Mouse (Mus musculus) ES-E14 (cell line): ENCODE data around the gene Shisa8. TPM values are rescaled to one million over a fixed set of nuclear protein-coding genes. Genes with fewer than 3 reads are reported as not detected.
A peak's percentile ranks its signal among the peaks of the same experiment; 100 is the strongest.

Experiments
- DNase-seq: peaks from one replicate; pipeline ENCODE4 v3.0.0-alpha.2; 2013; ENCODE audit warnings: low read depth, low spot score
- H3K27ac ChIP-seq: 2 replicates; pipeline ENCODE4 v1.5.1; 2012; ENCODE audit warnings: low read depth, mild to moderate bottlenecking, low read length, moderate library complexity, mixed read lengths; ENCODE audit not compliant: poor library complexity, insufficient read depth, severe bottlenecking
- H3K36me3 ChIP-seq: 2 replicates; pipeline ENCODE4 v1.6.1; 2012; ENCODE audit warnings: mild to moderate bottlenecking, low read length, moderate library complexity, mixed read lengths; ENCODE audit not compliant: control insufficient read depth, poor library complexity, insufficient read depth, severe bottlenecking
- H3K4me1 ChIP-seq, 2 experiments: fragments of 150-350 bp in 1 of 2; sonication (generic) in 1 of 2; 2 replicates each; pipeline ENCODE4 v1.6.1; 2012; ENCODE audit warnings: low read length in 2 of 2, mild to moderate bottlenecking in 1 of 2, mixed read lengths in 1 of 2; ENCODE audit not compliant: control insufficient read depth in 2 of 2, insufficient read depth in 2 of 2, poor library complexity in 1 of 2
- H3K4me3 ChIP-seq, 2 experiments: fragments of 150-350 bp in 1 of 2; sonication (generic) in 1 of 2; 2 replicates each; pipeline ENCODE4 v1.5.1; 2012; ENCODE audit warnings: low read length in 2 of 2, low read depth in 1 of 2, mild to moderate bottlenecking in 1 of 2, mixed read lengths in 1 of 2; ENCODE audit not compliant: insufficient read depth in 1 of 2, poor library complexity in 1 of 2, severe bottlenecking in 1 of 2
- H3K9ac ChIP-seq: 2 replicates; pipeline ENCODE4 v1.6.1; 2012; ENCODE audit warnings: low read depth, mild to moderate bottlenecking, low read length, mixed read lengths; ENCODE audit not compliant: poor library complexity, insufficient read depth, severe bottlenecking
- H3K9me3 ChIP-seq: fragments of 150-350 bp; sonication (generic); 2 replicates; pipeline ENCODE4 v1.6.1; 2012; ENCODE audit warnings: low read depth, mild to moderate bottlenecking, low read length; ENCODE audit not compliant: control insufficient read depth, insufficient read depth
- CHD2 ChIP-seq: IDR thresholded peaks from 2 replicates; pipeline ENCODE4 v1.6.1; 2014; ENCODE audit warnings: mild to moderate bottlenecking, low read depth, low read length, inconsistent platforms
- HCFC1 ChIP-seq: IDR thresholded peaks from 2 replicates; pipeline ENCODE4 v1.6.1; 2012; ENCODE audit warnings: low read length, inconsistent platforms, borderline replicate concordance; ENCODE audit not compliant: insufficient read depth
- MAFK ChIP-seq: IDR thresholded peaks from 2 replicates; pipeline ENCODE4 v1.6.1; 2014; ENCODE audit warnings: mild to moderate bottlenecking, low read depth, low read length, inconsistent platforms; ENCODE audit not compliant: insufficient read depth
- ZC3H11A ChIP-seq: IDR thresholded peaks from 2 replicates; pipeline ENCODE4 v1.6.1; 2012; ENCODE audit warnings: low read depth, mild to moderate bottlenecking, inconsistent platforms, low read length, borderline replicate concordance
- ZNF384 ChIP-seq: IDR thresholded peaks from 2 replicates; pipeline ENCODE4 v1.6.1; 2012; ENCODE audit warnings: low read depth, low read length, inconsistent platforms
- in situ Hi-C, 2 experiments: fragments of 600-800 bp; cut with MboI; formaldehyde crosslinking; loops; one replicate each; pipeline ENCODE4 v1.15.1; 2025; ENCODE audit warnings: low sequenced_read_pairs in 2 of 2, inconsistent platforms in 1 of 2; ENCODE audit not compliant: unreplicated experiment in 2 of 2
- total RNA-seq: library from RNA; depleted of rRNA; stranded (reverse); fragments of 300-350 nt; gene quantifications from 2 replicates; pipeline ENCODE4 v1.2.3, GENCODE M21; 2012

Shisa8 gene
- total RNA-seq, 1 experiment: 4.1 TPM

- peak overlapping the region; percentile 85 to 92 for H3K4me3 ChIP-seq
- TF ChIP-seq MAFK: no peak
- TF ChIP-seq CHD2: no peak
- TF ChIP-seq HCFC1: no peak
- TF ChIP-seq ZC3H11A: no peak
- TF ChIP-seq ZNF384: no peak
- in situ Hi-C loops: loop anchor here in 1 of 2 experiments (25.0 kb wide), 1 partner anchor 181 kb away; the partner anchor contains the start of genes 4930407I10Rik and Mei1
- peak overlapping the region; percentile 93 for H3K9ac ChIP-seq
- no peaks in the 10 kb centered on the region for H3K9me3 ChIP-seq
- H3K36me3 ChIP-seq: peaks cover 14% of the 10 kb centered on the region; the same call in 1 of the 2 replicates
- H3K27ac ChIP-seq: no peak overlapping the region; the same call in 1 of the 2 replicates
- peaks cover 8 to 9% of the 10 kb centered on the region in 2 experiments; a peak in 3 of 4 replicates for H3K4me1 ChIP-seq
- no peak for DNase-seq
Observed at GRCm38 (mm10) chr15:82243742-82244114, 31.1 kb upstream of the Shisa8 start.

DNA sequence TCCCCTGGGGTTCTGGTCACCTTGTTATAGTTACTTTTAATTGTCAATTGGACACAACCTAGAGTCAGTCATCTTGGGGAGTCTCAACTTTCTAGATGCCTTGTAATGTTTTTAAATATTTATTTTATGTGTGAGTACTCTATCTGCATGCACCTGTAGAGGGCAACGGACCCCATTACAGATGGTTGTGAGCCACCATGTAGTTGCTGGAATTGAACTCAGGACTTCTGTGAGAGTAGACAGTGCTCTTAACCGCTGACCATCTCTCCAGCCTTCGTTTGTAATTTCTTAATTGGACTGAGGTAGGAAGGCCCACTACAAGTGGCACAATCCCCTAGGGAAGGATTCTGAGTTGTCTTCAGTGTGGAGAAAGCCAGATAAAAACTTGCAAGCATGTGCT, 30.7 kb upstream of the Shisa8 start:
- peak overlapping the region; percentile 93; the same call in 1 of the 2 replicates for H3K9ac ChIP-seq

GRCm38 (mm10) chr15:82236565-82236964, 23.9 kb upstream of the Shisa8 start:
- Histone ChIP-seq H3K27ac (no peak overlapping the region), H3K36me3 (peaks cover 47% of the 10 kb centered on the region; the same call in 1 of the 2 replicates), H3K9ac (no peak overlapping the region), H3K4me1 (peaks cover 6 to 11% of the 10 kb centered on the region in 2 experiments), H3K9me3 (no peaks in the 10 kb centered on the region), H3K4me3 (no peak overlapping the region)
- DNase-seq: no peak
- in situ Hi-C loops: loop anchor here (5.0 to 25.0 kb wide), 4 partner anchors 92 to 174 kb away; partner anchors contain the start of genes Mei1 (in 2 of the 2), 4930407I10Rik (in 1 of the 2) and Srebf2 (in 1 of the 2)
- TF ChIP-seq HCFC1 (peak; percentile 45; the same call in 1 of the 2 replicates), ZNF384 (no peak), MAFK (no peak), ZC3H11A (peak; percentile 89), CHD2 (no peak)

More for the DNA sequence above, 30.7 kb upstream of the Shisa8 start:
- no peaks in the 10 kb centered on the region for H3K9me3 ChIP-seq
- no peak overlapping the region for H3K27ac ChIP-seq
- H3K4me1 ChIP-seq: peaks cover 8 to 9% of the 10 kb centered on the region in 2 experiments; a peak in 3 of 4 replicates
- no peak for DNase-seq
- H3K36me3 ChIP-seq: peaks cover 16% of the 10 kb centered on the region; the same call in 1 of the 2 replicates
- peak overlapping the region; percentile 85 to 92 for H3K4me3 ChIP-seq
- TF ChIP-seq ZC3H11A (no peak), HCFC1 (no peak)
- in situ Hi-C loops: loop anchor here in 1 of 2 experiments (25.0 kb wide), 1 partner anchor 181 kb away; the partner anchor contains the start of genes 4930407I10Rik and Mei1

DNA sequence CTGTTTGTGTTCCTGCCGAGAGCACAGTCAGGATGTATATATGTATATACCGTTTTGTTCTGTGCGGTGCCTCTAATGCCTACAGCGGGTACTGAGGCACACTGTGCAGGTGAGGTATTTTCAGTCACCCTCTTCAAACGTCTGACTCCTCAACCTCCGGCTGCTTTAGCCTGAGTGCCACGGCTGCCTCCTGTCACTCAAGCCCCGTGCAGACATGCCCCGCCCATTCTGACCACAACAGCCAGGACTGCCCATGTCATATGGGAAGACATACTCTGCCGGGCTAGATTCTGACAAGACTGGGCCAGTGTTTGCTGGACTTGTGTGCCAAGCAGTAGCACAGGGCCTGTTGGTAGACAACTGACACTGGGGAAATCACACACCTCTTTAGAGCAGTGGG, 23.0 kb upstream of the Shisa8 start:
- Histone ChIP-seq H3K9ac (no peak overlapping the region), H3K36me3 (peaks cover 42% of the 10 kb centered on the region; the same call in 1 of the 2 replicates), H3K27ac (no peak overlapping the region), H3K4me3 (no peak overlapping the region), H3K4me1 (peaks cover 4 to 9% of the 10 kb centered on the region in 2 experiments), H3K9me3 (no peaks in the 10 kb centered on the region)
- DNase-seq: no peak
- in situ Hi-C loops: loop anchor here (5.0 to 25.0 kb wide), 4 partner anchors 91 to 173 kb away; partner anchors contain the start of genes Mei1 (in 2 of the 2), 4930407I10Rik (in 1 of the 2) and Srebf2 (in 1 of the 2)
- no peak for TF ChIP-seq CHD2
- no peak for TF ChIP-seq ZNF384
- TF ChIP-seq HCFC1: no peak
- no peak for TF ChIP-seq MAFK
- no peak for TF ChIP-seq ZC3H11A
